Mouse (Mus musculus) right cerebral cortex, adult 18-20 months (tissue): ENCODE results near the gene Crlf1.
"Not testable (repeated sequence)": the region's sequence is repeated elsewhere in the genome, so short reads cannot be mapped to it uniquely, and the experiment has no call there.

ENCODE experiments used
- DNase-seq: peaks from one replicate; pipeline ENCODE4 v3.0.0; 2022; ENCODE audit warnings: mixed read lengths

Crlf1 gene

DNA sequence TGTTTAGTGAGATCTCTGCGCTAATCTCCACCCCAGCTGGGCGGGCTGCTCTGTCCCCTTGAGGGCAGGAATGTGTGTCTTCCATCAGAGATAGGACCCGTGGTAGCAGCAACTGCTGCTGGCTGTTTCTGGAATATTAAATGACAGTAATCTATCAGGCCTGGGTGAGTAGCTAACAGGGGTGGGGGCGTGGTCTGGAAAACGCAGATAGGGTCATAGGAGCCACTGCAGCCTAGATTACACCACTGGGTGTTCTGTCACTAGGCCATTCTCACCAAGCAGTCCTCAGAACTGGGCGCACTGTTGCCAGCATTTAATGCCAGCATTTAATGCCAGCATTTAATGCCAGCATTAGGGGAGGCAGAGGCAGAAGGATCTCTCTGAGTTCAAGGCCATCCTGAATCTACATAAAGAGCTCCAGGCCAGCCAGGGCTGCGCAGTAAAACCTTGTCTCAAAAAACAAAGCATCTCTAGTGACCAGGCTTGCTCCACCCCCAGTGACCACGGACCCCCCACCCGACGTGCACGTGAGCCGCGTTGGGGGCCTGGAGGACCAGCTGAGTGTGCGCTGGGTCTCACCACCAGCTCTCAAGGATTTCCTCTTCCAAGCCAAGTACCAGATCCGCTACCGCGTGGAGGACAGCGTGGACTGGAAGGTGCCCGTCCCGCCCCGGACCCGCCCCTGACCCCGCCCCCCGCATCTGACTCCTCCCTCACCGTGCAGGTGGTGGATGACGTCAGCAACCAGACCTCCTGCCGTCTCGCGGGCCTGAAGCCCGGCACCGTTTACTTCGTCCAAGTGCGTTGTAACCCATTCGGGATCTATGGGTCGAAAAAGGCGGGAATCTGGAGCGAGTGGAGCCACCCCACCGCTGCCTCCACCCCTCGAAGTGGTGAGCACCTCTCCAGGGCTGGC, 7.7 kb downstream of the Crlf1 start:
- no peak for DNase-seq

DNA sequence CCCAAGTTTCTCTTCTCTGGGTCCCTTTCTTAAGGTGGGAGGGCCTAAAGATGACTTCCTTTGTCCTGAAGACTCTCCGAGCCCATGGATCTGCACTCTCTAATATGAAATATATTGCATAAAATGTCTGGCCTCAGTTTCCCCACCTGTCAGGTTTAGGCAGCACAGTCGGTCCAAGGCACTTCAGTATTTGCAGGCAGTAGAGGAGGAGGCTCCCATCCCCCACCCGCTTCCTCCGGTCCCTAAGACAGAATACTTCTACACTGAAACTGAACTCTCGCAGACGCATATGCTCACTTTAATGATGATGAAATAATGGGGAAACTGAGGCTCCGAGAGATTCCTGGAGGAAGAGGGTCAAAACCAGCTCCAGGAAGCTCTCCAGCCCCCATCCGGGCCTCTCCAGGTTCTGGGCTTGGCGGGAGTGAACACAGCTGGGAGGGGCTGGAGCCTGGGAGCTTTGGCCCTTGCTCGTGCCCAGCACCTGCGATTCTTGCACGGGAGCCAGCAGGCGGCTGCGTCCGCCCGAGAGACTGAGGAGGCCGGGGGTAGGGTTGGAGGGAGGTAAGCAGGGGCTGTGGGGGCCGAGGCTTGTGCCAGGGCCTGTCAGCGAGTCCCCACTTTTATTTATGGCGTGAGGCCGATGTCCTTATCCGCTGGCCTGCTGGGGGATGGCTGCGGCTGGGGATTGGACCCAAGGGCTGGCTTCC, 9.0 kb downstream of the Crlf1 start:
- DNase-seq, result no peak

DNA sequence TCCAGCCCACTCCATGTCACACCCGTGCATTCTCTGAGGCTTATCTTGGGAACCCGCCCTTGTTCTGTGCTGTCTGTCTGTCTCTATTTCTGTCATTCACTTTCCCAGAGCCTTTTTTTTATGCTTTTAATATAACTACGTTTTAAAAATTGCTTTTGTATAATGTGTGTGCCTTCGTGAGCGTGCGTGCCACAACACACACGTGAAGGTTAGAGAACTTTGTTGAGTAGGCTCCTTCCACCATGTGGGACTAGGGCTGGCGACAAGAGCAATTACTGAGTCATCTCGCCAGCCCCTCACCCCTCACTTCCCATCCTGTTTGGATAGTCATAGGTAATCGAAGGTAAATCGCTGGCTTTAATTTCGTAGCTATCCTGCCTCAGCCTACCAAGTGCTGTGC, 9.6 kb downstream of the Crlf1 start:
- no peak for DNase-seq

DNA sequence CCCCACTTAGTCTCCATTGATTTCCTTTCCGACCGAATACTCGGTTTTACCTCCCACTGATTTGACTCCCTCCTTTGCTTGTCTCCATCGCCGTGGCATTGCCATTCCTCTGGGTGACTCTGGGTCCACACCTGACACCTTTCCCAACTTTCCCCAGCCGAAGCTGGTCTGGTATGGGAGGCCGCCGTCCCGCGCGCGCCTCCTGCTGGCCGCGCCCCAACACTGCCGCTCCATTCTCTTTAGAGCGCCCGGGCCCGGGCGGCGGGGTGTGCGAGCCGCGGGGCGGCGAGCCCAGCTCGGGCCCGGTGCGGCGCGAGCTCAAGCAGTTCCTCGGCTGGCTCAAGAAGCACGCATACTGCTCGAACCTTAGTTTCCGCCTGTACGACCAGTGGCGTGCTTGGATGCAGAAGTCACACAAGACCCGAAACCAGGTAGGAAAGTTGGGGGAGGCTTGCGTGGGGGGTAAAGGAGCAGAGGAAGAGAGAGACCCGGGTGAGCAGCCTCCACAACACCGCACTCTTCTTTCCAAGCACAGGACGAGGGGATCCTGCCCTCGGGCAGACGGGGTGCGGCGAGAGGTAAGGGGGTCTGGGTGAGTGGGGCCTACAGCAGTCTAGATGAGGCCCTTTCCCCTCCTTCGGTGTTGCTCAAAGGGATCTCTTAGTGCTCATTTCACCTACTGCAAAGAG, 10.2 kb downstream of the Crlf1 start:
- peak; percentile 60 for DNase-seq

DNA sequence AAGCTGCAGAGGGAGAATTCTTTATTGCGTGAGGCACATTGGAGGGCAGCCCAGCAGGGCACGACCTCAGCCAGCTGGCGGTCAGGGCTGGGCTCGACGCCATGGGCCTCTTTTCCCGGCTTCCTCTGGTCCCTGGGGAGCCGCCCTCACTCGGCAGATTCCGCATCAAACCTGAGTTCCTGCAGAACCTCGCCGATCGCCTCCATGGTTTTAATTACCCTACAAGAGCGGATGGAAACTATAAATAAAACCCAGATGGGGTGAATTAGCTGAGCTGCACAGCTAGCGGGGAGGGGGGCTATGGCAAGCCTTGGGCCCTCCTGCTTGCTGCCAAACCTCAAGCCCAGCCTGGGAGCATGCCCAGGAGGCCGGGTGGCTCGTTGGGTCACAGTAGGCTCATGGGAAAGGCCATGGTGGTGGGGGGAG, 11.3 kb downstream of the Crlf1 start:
- DNase-seq, result peak; percentile 44

DNA sequence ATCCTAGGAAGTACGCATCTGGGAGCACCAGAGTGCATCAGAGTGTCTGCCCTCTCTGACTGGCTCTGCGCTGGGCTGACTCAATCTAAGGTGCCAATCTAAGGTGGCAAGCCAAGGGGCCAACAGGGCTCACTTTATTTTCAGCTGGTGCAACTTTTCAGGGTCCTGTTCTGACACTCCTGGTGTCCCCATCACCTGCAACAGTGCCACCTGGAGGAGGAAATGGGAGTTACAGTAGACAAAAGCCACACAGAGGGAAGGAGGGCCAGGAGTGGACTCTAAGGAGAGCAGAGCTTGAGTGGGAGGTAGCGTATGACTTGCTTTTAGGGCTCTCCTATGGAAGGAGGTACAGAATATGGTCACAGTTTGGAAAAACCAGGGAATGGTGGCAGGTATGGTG, 11.9 kb downstream of the Crlf1 start:
- DNase-seq, result peak; percentile 80

DNA sequence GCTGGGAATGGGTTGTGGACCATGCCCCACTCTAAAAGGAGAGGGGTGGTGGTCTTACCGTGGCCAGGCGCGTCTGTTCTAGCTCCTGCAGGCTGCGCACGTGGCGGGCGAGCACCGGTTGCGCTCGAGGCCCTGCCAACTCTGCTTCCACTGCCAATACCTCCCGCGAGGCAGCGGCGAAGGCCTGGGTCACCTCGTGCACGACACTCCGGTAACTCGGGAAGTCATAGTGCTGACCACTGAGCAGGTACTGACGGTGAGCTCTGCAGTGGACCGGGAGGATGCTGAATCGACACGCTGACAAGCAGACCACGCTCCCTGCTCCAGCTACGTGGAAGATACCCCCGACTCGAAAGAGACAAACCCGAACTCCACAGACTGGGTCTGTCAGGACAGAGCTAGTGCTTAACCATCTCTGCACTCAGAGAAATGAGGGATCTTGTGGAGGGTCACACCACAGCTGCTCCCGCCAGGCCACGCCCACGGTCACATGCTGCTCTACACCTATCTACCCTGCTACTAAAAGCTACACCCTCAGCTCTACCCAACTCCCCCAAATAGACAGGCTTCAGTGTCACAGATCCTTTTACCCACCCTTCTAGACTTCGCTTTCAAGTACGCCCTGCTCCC, 12.9 kb downstream of the Crlf1 start:
- no peak for DNase-seq

DNA sequence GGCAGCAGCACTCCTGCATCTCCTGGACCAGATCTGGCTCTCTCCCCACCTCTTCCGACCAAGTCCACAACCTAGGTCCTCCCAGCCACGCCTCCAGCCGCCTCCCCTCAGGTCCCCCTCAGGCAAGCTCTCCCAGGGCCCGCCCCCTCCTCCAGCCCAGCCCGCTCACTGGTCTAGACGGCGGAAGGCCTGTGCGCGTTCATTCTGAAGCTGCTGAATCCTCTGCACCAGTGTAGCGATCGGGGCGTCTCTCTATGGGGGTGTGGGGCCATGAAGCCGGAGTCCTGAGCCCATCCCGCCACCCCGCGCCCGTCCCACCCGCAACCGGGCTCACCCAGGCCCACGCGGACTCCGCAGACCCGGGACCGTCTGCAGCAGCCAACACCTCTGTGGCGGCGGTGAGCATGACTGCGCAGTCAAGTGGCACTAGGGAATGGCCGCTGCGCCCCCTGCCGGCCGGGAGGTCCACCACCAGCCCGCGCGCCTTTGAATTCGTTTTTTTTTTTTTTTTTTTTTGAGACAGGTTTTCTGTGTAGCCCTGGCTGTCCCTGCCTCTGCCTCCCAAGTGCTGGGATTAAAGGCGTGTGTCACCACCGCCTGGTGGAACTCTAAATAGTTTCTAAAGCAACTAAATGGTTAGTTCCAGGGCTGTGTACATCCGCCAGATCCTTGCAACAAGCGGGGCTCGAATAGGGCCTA, 13.5 kb downstream of the Crlf1 start, which contains the start of gene Rex1bd:
Rex1bd (minus strand) TSS at position 425 of the 699 bp plus-strand sequence.
- peak; percentile 93 for DNase-seq

DNA sequence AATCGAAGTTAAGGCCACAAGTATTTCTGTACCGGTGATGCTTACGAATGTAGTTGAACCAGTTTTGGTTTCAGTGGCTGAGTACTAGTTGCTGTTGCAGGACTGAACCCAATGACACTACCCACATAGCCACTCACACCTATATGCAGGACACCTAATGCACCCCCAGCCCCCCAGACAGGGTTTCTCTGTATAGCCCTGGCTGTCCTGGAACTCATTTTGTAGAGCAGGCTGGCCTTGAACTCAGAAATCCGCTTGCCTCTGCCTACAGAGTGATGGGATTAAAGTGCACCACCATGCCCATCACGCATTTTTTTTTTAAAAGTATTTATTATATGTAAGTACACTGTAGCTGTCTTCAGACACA, 14.1 kb downstream of the Crlf1 start:
- no peak for DNase-seq

DNA sequence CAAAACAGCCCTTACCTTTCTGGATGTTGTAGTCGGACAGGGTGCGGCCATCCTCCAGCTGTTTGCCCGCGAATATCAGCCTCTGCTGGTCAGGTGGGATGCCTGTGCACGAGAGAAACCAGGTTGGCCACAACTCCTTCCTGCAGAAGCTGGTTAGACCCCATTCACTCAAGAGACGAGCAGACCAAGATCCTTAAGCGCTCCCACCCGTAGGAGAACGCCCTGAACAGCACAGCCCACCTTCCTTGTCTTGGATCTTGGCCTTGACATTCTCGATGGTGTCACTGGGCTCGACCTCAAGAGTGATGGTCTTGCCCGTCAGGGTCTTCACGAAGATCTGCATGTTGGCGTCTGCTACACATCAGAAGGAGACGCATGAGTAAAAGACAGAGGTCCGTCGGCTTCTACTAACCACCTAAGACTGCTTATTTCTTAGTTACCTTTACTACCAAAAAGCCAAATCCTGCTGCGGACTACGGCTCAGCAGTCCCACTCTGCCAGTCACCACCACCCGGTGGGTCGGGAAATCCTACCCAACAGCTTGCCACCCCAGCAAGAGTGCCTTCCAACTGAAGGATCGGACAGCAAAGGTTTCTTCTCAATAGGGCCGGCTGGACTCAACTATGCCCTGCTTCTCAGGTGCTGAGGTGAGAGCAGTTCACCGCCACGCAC, 16.5 kb downstream of the Crlf1 start:
- DNase-seq, result no peak

DNA sequence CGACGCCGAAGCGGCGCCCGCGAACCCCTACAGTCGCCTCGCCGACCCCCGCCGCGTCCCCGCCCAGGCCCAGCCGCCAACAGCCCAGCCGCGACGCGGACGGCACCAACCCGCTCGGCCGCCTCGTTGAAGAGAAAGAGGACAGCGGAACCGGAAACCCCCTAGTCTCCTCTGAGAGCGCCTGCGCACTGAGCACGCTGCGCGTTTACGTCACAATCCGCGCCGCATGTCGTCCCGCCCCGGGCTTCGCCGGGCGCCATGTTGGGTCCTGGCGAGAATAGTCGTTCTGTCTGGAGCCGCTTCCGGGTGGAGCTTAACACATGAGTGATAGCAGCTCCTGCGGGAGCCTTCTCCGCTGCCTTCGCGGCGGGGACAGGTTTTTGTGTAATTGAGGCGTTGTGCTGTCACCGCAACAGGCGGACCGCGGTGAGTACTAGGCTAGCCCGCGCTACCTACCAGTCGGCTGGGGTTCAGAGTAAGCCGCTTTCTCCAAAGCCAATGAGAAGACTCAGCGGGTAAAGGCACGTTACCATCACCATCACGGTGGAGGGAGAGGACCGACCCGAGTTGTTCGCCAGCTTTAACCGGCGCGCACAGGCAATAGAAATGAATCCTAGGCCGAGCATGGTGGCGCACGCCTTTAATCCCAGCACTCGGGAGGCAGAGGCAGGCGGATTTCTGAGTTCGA, 17.4 kb downstream of the Crlf1 start, which contains the start of gene Uba52:
Uba52 (minus strand) TSS at position 574 of the 688 bp plus-strand sequence.
- DNase-seq, result peak; percentile 98

DNA sequence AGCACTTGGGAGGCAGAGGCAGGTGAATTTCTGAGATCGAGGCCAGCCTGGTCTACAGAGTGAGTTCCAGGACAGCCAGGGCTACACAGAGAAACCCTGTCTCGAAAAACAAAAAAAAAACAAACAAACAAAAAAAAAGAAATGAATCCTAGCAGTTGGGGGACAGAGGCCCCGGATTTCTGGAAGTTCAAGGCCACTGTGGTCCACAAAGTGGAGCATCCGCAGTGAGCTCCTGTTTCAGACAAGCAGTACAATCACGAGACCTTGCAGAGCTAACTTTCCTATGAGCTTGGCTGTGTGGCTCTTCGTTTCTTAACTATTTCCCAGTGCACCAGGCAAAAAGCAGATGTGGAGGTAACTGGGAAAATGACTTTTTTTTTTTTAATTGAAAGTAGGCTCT, 18.2 kb downstream of the Crlf1 start:
- DNase-seq, result not testable (repeated sequence)

DNA sequence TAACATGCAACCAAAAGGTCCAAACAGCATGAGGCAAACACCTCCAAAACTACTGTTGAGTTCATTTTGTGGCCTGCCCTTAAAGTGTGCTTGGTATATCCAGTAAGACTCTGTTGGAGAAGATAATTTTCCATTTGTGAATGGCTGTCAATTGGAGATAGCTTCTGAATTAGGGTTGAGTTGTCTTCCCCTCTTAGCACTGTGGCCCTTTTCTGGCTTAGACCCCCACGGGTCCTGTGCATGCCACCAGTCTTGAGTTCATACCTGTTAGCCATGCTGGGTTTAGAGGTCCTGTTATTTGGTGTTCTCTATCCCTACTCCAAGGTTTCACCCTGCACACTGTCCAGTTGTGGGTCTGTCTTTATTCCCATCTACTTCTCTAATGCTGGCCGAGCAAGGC, 18.8 kb downstream of the Crlf1 start:
- DNase-seq, result no peak

DNA sequence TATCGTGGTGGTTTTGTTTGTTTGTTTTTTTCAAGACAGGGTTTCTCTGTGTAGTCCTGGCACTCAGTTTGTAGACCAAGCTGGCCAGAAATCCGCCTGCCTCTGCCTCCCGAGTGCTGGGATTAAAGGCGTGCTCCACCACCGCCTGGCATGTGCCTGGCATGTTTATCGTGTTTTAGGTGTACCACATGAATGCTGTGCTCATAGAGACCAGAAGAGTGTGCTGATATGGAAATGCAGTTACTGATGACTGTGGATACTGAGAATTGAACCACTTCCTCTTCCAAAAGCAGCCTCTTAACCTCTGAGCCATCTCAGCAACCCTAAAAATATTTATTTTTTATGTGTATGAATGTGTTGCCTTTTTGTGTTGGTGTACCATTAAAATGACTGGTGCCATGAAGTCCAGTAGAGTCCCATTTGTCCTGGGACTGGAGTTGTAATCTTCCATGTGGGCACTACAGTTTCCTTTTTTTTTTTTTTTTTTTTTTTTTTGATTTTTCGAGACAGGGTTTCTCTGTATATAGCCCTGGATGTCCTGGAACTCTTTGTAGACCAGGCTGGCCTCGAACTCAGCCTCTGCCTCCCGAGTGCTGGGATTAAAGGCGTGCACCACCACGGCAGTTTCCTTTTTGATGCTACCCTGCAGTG, 19.4 kb downstream of the Crlf1 start:
- DNase-seq, result no peak

DNA sequence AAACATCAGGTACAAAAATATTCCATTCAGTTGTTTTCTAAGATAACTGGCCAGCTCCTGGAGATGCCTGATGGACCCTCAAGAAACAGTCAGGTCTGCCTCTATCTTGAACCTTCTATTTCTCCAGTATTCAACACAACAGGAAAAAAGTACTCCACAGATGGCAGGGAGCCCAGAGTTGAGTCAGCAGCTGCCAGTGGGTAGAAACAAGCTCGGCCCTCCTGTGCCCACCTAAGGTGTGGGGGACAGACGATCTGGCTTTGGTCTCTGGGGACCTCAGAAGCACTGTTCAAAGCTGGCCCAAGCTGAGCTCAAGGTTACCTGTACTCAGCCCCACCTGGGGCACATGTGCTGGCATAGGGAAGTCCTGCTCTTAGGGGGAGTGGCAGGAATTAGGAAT, 20.5 kb downstream of the Crlf1 start:
- peak; percentile 78 for DNase-seq

DNA sequence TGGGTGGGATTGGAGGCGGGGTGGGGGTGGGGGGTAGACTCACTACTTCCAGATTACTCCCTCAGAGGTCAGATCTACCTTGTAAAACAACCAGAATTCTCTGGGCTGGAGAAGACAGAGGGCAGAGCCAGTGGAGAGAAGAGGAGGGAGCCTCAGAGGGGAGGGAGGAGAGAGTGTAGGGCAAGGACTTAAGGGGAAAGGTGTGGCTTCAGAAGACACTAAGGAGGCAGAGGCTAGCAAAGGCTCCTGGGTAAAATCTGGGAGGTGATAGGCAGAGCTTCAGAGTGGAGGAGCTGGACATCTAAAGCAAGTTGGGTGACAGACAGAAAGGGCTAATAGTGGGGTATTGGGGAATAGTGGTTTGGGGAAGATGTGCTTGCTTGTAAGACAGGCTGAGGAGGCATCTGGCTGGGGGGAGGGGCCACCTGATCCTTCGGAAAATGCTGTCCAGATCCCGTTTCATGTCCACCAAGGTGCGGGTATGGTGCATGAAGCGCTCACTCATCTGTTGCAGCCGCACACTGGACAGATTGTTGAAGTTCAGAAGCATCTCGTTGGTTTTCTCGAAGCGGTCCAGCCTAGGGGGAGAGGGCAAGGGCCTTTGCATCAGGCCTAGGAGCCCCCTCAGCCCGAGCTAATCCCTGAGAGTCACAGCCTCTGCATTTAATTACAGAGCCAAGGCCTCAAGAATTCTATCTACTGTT, 25.1 kb downstream of the Crlf1 start:
- DNase-seq, result no peak

DNA sequence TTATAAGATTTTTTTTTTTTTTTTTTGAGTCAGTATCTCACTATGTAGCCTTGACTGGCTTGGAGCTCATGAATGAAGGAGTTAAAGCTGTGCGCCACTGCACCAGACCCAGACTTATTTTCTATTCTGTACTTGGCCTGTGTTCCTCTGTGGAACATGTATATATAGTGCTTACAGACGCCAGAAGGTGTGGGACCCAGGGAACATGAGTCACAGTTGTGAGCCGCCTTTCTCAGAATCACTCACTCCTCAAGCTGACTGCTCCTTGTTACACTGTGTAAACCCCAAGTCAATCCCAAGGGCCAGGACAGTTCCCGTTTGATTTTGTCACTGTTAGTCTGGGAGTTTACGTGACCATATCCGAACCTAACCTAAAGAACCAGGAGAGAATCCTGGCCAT, 26.1 kb downstream of the Crlf1 start:
- DNase-seq, result peak; percentile 61

DNA sequence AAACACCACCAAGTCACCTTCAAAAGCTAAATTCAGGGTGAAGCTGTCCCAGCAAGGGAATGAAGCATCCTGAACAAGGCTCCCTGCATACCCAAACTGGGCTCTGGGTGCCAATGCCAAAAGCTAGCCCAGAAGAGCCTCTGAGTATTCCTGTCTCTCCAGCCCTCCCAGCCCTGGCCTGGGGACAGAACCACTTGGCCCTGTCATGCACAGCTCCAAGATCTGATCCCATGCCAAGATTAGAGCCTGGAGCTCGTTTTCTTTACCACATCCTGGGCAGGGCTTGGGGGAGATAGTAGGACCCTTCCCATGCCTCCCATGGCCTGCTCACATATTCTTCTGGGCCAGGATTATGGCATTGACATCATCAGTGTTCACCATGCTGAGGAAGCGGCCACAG, 26.6 kb downstream of the Crlf1 start:
- no peak for DNase-seq

DNA sequence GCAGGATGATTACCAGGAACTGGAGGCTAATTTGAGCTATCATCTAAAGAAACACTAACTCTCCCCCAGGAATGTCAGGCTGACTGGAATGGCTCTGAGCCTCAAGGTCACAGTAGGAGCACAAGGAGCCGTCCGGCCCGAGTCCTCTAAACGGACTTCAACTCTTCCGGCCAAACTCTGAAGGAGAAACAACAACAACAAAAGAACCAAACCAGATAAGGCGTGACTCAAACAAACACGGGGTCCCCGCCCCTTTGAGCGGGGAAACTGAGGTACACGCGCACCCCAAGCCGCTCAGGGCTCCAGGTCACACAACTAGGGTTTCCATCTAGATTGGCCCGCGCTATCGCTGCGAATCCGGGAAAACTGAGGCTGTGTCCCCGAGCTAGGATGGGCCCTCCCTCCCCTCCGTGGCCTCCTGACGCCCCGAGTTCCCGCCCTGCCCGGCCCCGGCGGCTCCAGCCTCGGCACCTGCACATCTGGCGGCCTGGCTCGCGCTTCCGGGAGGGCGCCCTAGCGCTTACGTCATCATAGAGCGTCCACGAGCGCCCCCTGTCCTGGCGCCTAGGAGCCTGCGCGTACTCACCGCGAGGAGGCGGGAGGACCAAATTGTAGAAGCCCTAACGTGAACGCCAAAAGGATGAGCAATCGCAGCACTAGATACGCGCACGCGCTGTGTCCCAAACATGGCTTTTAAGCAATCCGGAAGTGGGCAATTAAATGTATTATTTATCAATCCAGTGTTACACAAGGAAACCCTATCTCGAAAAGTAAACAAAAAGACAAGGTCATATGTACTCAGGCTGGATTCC, 29.8 kb downstream of the Crlf1 start:
- peak; percentile 97 for DNase-seq
